Mouse (Mus musculus) erythroblast, embryonic 14.5 days (primary cell): Measurements from ENCODE around the gene Lrfn3.

Experiments used
- GATA1 ChIP-seq: IDR thresholded peaks from 2 replicates; pipeline ENCODE4 v1.6.1; 2012; ENCODE audit warnings: low read length, inconsistent platforms, mixed read lengths
- TAL1 ChIP-seq: IDR thresholded peaks from 3 replicates; pipeline ENCODE4 v1.6.1; 2012; ENCODE audit warnings: low read length, inconsistent platforms, mixed read lengths

DNA sequence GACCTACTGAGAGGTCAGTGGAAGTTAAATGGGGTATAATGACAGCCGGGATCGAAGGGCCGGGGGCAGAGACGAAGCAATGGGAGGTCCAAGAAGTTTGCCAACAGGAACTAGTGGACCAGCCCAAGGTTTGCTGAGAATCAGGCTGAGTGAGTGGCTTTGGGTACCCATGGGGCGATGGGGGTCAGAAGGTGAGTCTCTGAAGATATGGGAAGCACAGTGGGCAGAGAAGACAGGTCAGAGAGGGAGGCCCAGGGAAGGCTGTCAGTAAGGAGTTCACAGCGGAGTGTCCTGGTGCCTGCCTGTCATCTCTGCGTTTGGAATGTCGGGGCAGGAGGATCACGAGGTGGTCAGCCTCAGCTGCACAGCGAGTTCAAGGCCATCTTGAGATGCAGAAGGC, 34.2 kb downstream of the Lrfn3 start:
- TF ChIP-seq GATA1 (no peak), TAL1 (no peak)
